Mouse (Mus musculus): Measurements from ENCODE around the gene Tma16. TPM values are rescaled to one million over a fixed set of nuclear protein-coding genes. Genes with fewer than 3 reads are reported as not detected.
A peak's percentile ranks its signal among the peaks of the same experiment; 100 is the strongest.

Tma16 gene
- total RNA-seq (2014; rRNA removed; ENCODE audit: low replicate concordance) (2.6 and 5.7 TPM in 2 replicates), polyA plus RNA-seq (2015; fragmentation: Nextera tagmentation; extraction: Ambion mirVana) (5.2 and 5.3 TPM in 2 replicates)

DNA sequence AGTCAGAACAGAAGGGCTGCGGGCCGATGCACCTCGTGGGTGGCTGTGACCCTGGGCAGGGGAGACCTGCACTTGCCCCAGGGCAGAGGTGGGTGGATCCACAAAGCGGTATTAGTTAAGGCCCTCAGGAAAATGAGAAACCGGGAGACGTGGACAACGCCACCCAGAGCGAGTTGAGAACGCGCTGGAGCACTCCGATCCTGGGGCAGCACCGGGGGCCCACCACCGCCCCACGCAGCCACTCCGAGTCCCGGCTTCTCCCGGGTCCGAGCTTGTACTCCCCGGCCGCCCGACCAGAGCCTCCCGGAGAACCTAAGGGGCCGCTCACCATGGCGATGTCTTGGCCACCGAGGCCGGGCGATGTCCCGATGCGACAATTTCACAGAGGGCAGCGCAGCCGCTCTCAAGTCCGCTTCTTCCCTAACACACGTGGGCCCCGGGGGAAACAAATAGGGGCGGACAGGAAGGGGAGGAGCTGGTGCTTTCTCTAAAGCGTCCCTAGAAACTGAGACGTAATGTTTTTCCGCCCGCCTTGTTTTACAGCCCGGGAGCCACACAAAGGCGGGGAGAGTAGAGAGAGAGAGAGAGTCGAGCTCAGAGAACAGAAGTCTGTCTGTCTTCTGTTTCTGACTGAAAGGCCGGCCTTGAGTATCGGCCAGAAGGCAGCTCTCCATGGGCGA, at the start of gene Tma16:
Gene Tma16 (minus strand): TSS at position 447 of the 680 bp plus-strand sequence.
- under 1% methylated on average over 35 of the region's 45 CpGs for WGBS
- Histone ChIP-seq H3K27me3 (ENCODE audit: control insufficient read depth, insufficient read depth, low read length) (no peaks in the 10 kb centered on the region), H3K9me3 (replicated peaks; ENCODE audit: control insufficient read depth, low read length) (no peaks in the 10 kb centered on the region), H3K36me3 (replicated peaks; ENCODE audit: control insufficient read depth, insufficient read depth, low read length) (peaks cover 18% of the 10 kb centered on the region), H3K4me3 (ENCODE audit: low read depth, low read length) (peak within 1 kb of the TSS; percentile 78), H3K4me1 (ENCODE audit: control insufficient read depth, insufficient read depth) (no peaks in the 10 kb centered on the region), H3K9ac (replicated peaks; ENCODE audit: low read depth, low read length) (peak within 1 kb of the TSS; percentile 76), H3K27ac (ENCODE audit: low read depth) (peak within 1 kb of the TSS; percentile 59; the same call in 1 of the 2 replicates), H3K4me2 (ENCODE audit: low read depth, low read length) (peak within 1 kb of the TSS; percentile 81)
- TF ChIP-seq EP300 (IDR thresholded peaks at IDR 0.05; ENCODE audit: low read depth) (no peak), CTCF (IDR thresholded peaks at IDR 0.05; ENCODE audit: low read depth) (no peak)
- DNase-seq (ENCODE audit: low spot score) (peak; percentile 66), ATAC-seq (ENCODE audit: insufficient read depth, low read depth) (peak; percentile 94)

- ATAC-seq (ENCODE audit: insufficient read depth, low read depth): no peak
- Histone ChIP-seq H3K36me3 (replicated peaks; ENCODE audit: control insufficient read depth, insufficient read depth, low read length) (no peaks in the 10 kb centered on the region), H3K4me2 (ENCODE audit: low read depth, low read length) (no peak overlapping the region), H3K4me1 (ENCODE audit: control insufficient read depth, insufficient read depth) (no peaks in the 10 kb centered on the region), H3K9me3 (replicated peaks; ENCODE audit: control insufficient read depth, low read length) (no peaks in the 10 kb centered on the region), H3K27me3 (ENCODE audit: control insufficient read depth, insufficient read depth, low read length) (no peaks in the 10 kb centered on the region), H3K9ac (replicated peaks; ENCODE audit: low read depth, low read length) (no peak overlapping the region), H3K27ac (ENCODE audit: low read depth) (no peak overlapping the region), H3K4me3 (ENCODE audit: low read depth, low read length) (no peak overlapping the region)
- TF ChIP-seq CTCF (IDR thresholded peaks at IDR 0.05; ENCODE audit: low read depth) (no peak), EP300 (IDR thresholded peaks at IDR 0.05; ENCODE audit: low read depth) (no peak)
- no peak for DNase-seq (ENCODE audit: low spot score)
Observed at GRCm38 (mm10) chr8:66520576-66520975, 34.2 kb upstream of the Tma16 start.

DNA sequence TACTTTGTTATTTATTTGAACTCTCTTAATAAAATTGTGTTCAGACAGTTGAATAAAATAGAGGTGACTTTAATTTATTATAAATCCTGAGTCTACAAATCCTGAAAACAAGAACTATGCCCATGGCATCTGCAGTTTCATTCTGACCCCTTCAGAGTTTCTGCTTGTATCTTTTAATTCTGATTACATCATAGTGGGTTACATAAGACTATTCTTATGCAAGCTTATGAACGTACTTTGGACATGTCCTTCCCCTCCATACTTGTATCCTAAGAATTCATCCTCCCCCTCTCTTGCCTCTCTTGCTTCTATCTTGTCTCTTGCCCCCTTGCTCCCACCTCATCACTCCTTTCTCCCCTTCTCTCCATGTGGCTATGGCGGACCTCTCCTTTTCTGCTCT, 32.8 kb upstream of the Tma16 start:
- 61% methylated on average over 2 of the region's 2 CpGs for WGBS
- H3K4me2 ChIP-seq (ENCODE audit: low read depth, low read length): no peak overlapping the region
- H3K36me3 ChIP-seq (replicated peaks; ENCODE audit: control insufficient read depth, insufficient read depth, low read length): no peaks in the 10 kb centered on the region
- DNase-seq (ENCODE audit: low spot score) (no peak), ATAC-seq (ENCODE audit: insufficient read depth, low read depth) (no peak)
- TF ChIP-seq CTCF (IDR thresholded peaks at IDR 0.05; ENCODE audit: low read depth) (no peak), EP300 (IDR thresholded peaks at IDR 0.05; ENCODE audit: low read depth) (no peak)
- no peaks in the 10 kb centered on the region for H3K9me3 ChIP-seq (replicated peaks; ENCODE audit: control insufficient read depth, low read length)
- no peak overlapping the region for H3K27ac ChIP-seq (ENCODE audit: low read depth)
- H3K4me3 ChIP-seq (ENCODE audit: low read depth, low read length): no peak overlapping the region
- no peak overlapping the region for H3K9ac ChIP-seq (replicated peaks; ENCODE audit: low read depth, low read length)
- H3K4me1 ChIP-seq (ENCODE audit: control insufficient read depth, insufficient read depth): no peaks in the 10 kb centered on the region
- H3K27me3 ChIP-seq (ENCODE audit: control insufficient read depth, insufficient read depth, low read length): no peaks in the 10 kb centered on the region

DNA sequence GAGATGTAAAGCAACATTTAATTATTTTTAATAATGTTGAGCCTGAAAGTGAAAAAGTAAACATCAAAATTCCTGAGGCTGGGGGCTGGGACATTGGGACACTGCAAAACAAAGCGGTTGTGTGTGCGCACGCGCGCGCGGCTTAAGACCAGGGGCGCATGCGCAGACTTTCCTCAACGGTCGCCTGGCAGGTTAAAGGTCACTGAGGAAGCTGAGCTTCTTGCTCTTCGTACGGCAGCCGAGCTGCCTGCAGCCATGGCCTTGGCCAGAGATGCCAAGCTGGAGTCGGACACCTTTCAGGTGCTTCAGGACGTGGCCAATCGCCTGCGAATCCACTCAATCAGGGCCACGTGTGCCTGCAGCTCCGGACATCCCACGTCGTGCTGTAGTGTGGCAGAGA, 25.2 kb upstream of the Tma16 start, which contains the start of gene Tktl2:
Gene Tktl2 (plus strand): TSS at position 220 of the 400 bp plus-strand sequence.
- no peak within 1 kb of the TSS for H3K9ac ChIP-seq (replicated peaks; ENCODE audit: low read depth, low read length)
- no peaks in the 10 kb centered on the region for H3K27me3 ChIP-seq (ENCODE audit: control insufficient read depth, insufficient read depth, low read length)
- ATAC-seq (ENCODE audit: insufficient read depth, low read depth) (no peak), DNase-seq (ENCODE audit: low spot score) (no peak)
- H3K4me2 ChIP-seq (ENCODE audit: low read depth, low read length): no peak within 1 kb of the TSS
- H3K36me3 ChIP-seq (replicated peaks; ENCODE audit: control insufficient read depth, insufficient read depth, low read length): no peaks in the 10 kb centered on the region
- no peaks in the 10 kb centered on the region for H3K4me1 ChIP-seq (ENCODE audit: control insufficient read depth, insufficient read depth)
- TF ChIP-seq EP300 (IDR thresholded peaks at IDR 0.05; ENCODE audit: low read depth) (no peak), CTCF (IDR thresholded peaks at IDR 0.05; ENCODE audit: low read depth) (no peak)
- WGBS: 89% methylated on average over 22 of the region's 22 CpGs
- H3K9me3 ChIP-seq (replicated peaks; ENCODE audit: control insufficient read depth, low read length): no peaks in the 10 kb centered on the region
- no peak within 1 kb of the TSS for H3K4me3 ChIP-seq (ENCODE audit: low read depth, low read length)
- no peak within 1 kb of the TSS for H3K27ac ChIP-seq (ENCODE audit: low read depth)

DNA sequence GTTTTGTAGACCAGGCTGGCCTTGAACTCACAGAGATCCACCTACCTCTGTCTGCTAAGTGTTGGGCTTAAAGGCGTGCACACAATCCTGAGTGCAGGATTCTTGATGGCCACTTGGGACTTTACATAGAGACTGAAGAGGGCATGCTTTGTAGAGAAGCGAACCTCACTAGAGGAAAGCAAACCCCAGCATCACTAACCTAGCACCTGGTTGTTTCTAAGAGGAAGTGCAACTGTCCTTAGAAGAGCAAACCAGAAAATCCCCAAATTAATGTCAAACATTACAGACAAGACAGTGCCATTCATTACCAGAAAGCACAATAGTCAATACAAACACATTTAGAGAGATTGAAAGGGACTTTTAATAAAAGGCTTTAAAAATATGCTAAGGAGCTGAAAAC, 17.1 kb upstream of the Tma16 start:
- H3K9me3 ChIP-seq (replicated peaks; ENCODE audit: control insufficient read depth, low read length): no peaks in the 10 kb centered on the region
- no peak overlapping the region for H3K27ac ChIP-seq (ENCODE audit: low read depth)
- no peak overlapping the region for H3K4me3 ChIP-seq (ENCODE audit: low read depth, low read length)
- 54% methylated on average over 2 of the region's 2 CpGs for WGBS
- H3K27me3 ChIP-seq (ENCODE audit: control insufficient read depth, insufficient read depth, low read length): no peaks in the 10 kb centered on the region
- no peak for ATAC-seq (ENCODE audit: insufficient read depth, low read depth)
- no peaks in the 10 kb centered on the region for H3K4me1 ChIP-seq (ENCODE audit: control insufficient read depth, insufficient read depth)
- H3K36me3 ChIP-seq (replicated peaks; ENCODE audit: control insufficient read depth, insufficient read depth, low read length): no peaks in the 10 kb centered on the region
- TF ChIP-seq CTCF (IDR thresholded peaks at IDR 0.05; ENCODE audit: low read depth) (no peak), EP300 (IDR thresholded peaks at IDR 0.05; ENCODE audit: low read depth) (no peak)
- H3K9ac ChIP-seq (replicated peaks; ENCODE audit: low read depth, low read length): no peak overlapping the region
- DNase-seq (ENCODE audit: low spot score): no peak
- no peak overlapping the region for H3K4me2 ChIP-seq (ENCODE audit: low read depth, low read length)

Measured in heart, postnatal 0 days (tissue).